Mouse (Mus musculus): ENCODE measurements around the gene Abt1. TPM values are rescaled to one million over a fixed set of nuclear protein-coding genes. Genes with fewer than 3 reads are reported as not detected.

The Abt1 gene
- polyA plus RNA-seq, 1 experiment, result 7.9 TPM

- no peak for DNase-seq (ENCODE audit: low spot score)
Measured at GRCm38 (mm10) chr13:23438521-23438920, 14.9 kb upstream of the Abt1 start.

- peak; percentile 82 for DNase-seq (ENCODE audit: low spot score)
Measured at GRCm38 (mm10) chr13:23437908-23438307, 14.2 kb upstream of the Abt1 start.

- DNase-seq (ENCODE audit: low spot score), result no peak
Measured at GRCm38 (mm10) chr13:23436861-23437822, 13.5 kb upstream of the Abt1 start.

- no peak for DNase-seq (ENCODE audit: low spot score)
Measured at GRCm38 (mm10) chr13:23436231-23436661, 12.6 kb upstream of the Abt1 start.

GRCm38 (mm10) chr13:23435676-23436075, 12.0 kb upstream of the Abt1 start:
- DNase-seq (ENCODE audit: low spot score), result no peak

GRCm38 (mm10) chr13:23435241-23435640, 11.6 kb upstream of the Abt1 start:
- no peak for DNase-seq (ENCODE audit: low spot score)

- no peak for DNase-seq (ENCODE audit: low spot score)
Measured at GRCm38 (mm10) chr13:23434426-23434825, 10.8 kb upstream of the Abt1 start.

- no peak for DNase-seq (ENCODE audit: low spot score)
Measured at GRCm38 (mm10) chr13:23433801-23434200, 10.1 kb upstream of the Abt1 start.

- no peak for DNase-seq (ENCODE audit: low spot score)
Measured at GRCm38 (mm10) chr13:23433206-23433605, 9.5 kb upstream of the Abt1 start.

GRCm38 (mm10) chr13:23432562-23433201, 9.0 kb upstream of the Abt1 start:
- DNase-seq (ENCODE audit: low spot score), result peak; percentile 86

GRCm38 (mm10) chr13:23431351-23431771, 7.7 kb upstream of the Abt1 start:
- no peak for DNase-seq (ENCODE audit: low spot score)

- DNase-seq (ENCODE audit: low spot score), result no peak
Measured at GRCm38 (mm10) chr13:23430734-23431133, 7.1 kb upstream of the Abt1 start.

GRCm38 (mm10) chr13:23429771-23430380, 6.2 kb upstream of the Abt1 start:
- DNase-seq (ENCODE audit: low spot score), result no peak

GRCm38 (mm10) chr13:23428166-23428993, 4.7 kb upstream of the Abt1 start:
- no peak for DNase-seq (ENCODE audit: low spot score)

GRCm38 (mm10) chr13:23427401-23427910, 3.8 kb upstream of the Abt1 start:
- DNase-seq (ENCODE audit: low spot score), result no peak

GRCm38 (mm10) chr13:23426922-23427321, 3.3 kb upstream of the Abt1 start:
- no peak for DNase-seq (ENCODE audit: low spot score)

- DNase-seq (ENCODE audit: low spot score), result no peak
Measured at GRCm38 (mm10) chr13:23426335-23426734, 2.7 kb upstream of the Abt1 start.

- no peak for DNase-seq (ENCODE audit: low spot score)
Measured at GRCm38 (mm10) chr13:23425505-23425904, 1.8 kb upstream of the Abt1 start.

GRCm38 (mm10) chr13:23424494-23425325, 1.0 kb upstream of the Abt1 start:
- peak; percentile 74 for DNase-seq (ENCODE audit: low spot score)

- DNase-seq (ENCODE audit: low spot score), result no peak
Measured at GRCm38 (mm10) chr13:23424052-23424380, 350 bp upstream of the Abt1 start.

GRCm38 (mm10) chr13:23422351-23422750, 1.3 kb downstream of the Abt1 start:
- DNase-seq (ENCODE audit: low spot score), result no peak

Data from urinary bladder, adult 2 months (tissue).